Mouse (Mus musculus): ENCODE results near the gene Nsg2.

GRCm38 (mm10) chr11:31976137-31976536 is 24.1 kb upstream of the Nsg2 start:
- TF ChIP-seq CTCF (IDR thresholded peaks at IDR 0.05; ENCODE audit: borderline replicate concordance, extremely low read depth, insufficient read depth, insufficient read length): no peak
- no peak for TF ChIP-seq POLR2A (IDR thresholded peaks at IDR 0.05; ENCODE audit: borderline replicate concordance, extremely low read depth, insufficient read depth, insufficient read length, poor library complexity, severe bottlenecking)
